Mouse (Mus musculus) liver, adult 10 weeks (tissue): ENCODE data around the gene Igfbp1. TPM values are rescaled to one million over a fixed set of nuclear protein-coding genes. Genes with fewer than 3 reads are reported as not detected.

Experiments
- polyA plus RNA-seq: library from polyadenylated mRNA; stranded (reverse); fragments of 350-450 nt; fragmentation: Illumina TruSeq; extraction: RNeasy Lipid Tissue Mini Kit (QIAGEN cat#74804); gene quantifications from one replicate; pipeline ENCODE4 v1.2.3, GENCODE M21; 2014; ENCODE audit warnings: low read depth, low replicate concordance

Igfbp1 gene
- 156 TPM for polyA plus RNA-seq

DNA sequence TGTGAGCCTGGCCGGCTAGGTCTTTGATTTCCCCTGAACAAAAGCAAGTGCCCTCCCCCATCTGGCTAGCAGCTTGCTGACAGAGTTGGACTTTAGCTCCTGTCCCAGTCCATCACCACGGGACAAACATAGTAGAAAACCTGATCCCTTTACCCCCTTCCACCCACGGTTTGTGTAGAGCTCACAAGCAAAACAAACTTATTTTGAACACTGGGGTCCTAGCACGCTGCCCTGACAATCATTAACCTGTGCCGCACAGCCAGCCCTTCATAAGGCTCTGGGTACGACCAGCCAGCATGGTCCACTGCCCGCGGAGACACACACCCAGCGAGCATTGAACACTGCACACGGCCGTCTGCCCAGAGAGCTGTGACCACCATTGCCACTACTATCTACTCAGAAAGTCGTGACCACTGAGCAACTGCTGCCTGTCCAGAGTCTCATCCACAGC lies at the start of gene Igfbp1:
Igfbp1 (plus strand) TSS at position 292 of the 451 bp plus-strand sequence.

DNA sequence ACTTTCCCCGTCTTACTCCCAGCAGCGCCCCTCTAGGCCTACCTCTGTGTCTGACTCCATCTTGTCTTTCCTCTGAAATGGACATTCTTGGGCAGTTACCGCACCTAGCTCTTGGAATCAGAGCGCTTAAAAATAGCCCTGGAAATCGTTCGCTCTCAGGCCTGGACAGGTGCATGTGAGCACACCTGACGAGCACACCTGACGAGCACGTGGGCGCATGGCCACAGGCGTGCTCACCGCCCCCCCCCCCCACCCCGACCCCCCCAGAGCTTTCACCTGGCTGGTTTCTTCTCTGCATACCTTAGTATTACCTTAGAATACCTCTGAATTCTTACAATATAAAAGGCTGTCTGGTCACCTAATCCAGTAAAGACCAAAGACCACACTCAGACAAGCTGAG lies 9.1 kb upstream of the Igfbp1 start, which contains the start of gene Gm11985:
Gm11985 (minus strand) TSS at position 101 of the 400 bp plus-strand sequence.

DNA sequence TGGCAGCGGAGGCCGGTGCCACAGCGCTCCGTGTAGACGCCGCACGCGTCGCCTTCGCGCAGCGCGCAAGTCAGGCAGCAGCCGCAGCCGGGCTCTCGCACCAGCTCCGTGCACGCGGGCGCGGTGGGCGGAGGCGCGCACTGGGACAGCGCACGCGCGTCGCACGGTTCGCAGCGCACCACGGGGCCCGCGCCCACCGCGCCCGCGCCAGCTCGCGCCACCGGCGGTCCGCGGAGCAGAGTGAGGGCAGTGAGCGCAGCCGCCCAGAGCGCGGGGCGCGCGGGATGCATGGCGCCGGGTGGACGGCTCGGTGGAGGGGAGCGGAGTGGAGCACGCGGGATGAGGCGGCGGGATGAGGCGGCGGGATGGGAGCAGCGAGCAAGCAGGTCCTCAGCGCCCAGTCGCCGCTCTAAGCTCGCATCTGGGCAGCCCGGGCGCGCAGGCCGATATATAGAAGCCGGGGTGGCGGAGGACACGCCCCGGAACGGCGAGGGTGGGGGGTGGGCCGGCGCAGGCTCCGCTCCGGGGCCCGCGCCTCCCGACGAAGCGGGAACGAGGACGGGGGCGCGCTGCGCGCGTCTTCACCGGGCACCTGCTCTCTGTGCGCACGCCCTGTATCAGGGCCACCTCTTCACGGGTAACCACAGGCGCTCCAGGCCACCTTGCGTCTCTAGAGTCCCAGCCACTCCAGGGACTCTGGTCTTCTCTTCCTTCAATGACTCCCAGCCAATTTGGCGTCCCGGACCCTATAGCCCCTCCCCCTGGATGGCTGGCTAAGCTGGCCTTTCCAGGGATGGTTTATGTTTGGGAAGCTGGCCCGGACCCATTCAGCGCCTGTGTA lies 16.1 kb downstream of the Igfbp1 start, which contains the start of gene Igfbp3:
Igfbp3 (minus strand) TSS at position 423 of the 841 bp plus-strand sequence.

Other genes starting within 250 kb of the Igfbp1 start
- gene Adcy1, start 134.3 kb upstream of the Igfbp1 start, polyA plus RNA-seq: not detected
- gene Gm11985, start 9.2 kb upstream of the Igfbp1 start, polyA plus RNA-seq: not detected
- gene Igfbp3, start 16.1 kb downstream of the Igfbp1 start, polyA plus RNA-seq: 13.4 TPM